Mouse (Mus musculus): ENCODE measurements around the gene Gnai2. TPM values are rescaled to one million over a fixed set of nuclear protein-coding genes. Genes with fewer than 3 reads are reported as not detected.

The Gnai2 gene
- polyA plus RNA-seq, 1 experiment from 2014 or later = 265 TPM

DNA sequence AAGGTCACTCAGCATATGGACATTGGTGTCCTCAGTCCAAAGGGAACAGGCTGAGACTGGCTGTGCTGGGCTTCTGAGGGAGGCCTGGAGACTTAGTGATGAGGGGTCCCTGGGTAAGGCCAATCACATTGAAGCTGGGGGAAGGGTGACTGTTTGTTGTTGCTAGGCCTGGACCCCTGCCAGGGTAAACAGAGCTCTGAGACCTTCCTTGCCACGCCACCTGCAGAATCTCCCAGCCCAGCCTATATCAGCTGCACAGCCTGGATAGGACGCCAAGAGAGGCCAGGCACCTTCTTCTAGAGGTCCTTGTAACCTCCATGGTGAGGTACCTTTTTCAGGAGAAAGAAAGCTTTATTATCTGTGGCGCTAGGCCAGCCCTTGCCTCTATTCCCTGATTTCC, 33.7 kb upstream of the Gnai2 start:
- H3K4me3 ChIP-seq (ENCODE audit: low read depth, low read length) = no peak overlapping the region
- H3K4me1 ChIP-seq (replicated peaks; ENCODE audit: control insufficient read depth, insufficient read depth, low read length) = peaks cover 8% of the 10 kb centered on the region
- peaks cover 22% of the 10 kb centered on the region for H3K27me3 ChIP-seq (replicated peaks; ENCODE audit: control insufficient read depth, insufficient read depth, low read length)
- no peak for ATAC-seq
- no peak overlapping the region for H3K4me2 ChIP-seq (replicated peaks; ENCODE audit: low read depth)
- H3K9me3 ChIP-seq (ENCODE audit: control insufficient read depth) = no peaks in the 10 kb centered on the region
- no peak for TF ChIP-seq CTCF (IDR thresholded peaks at IDR 0.05; ENCODE audit: low read depth)
- no peaks in the 10 kb centered on the region for H3K36me3 ChIP-seq (ENCODE audit: control insufficient read depth, insufficient read depth)
- H3K9ac ChIP-seq (ENCODE audit: low read depth, low read length) = no peak overlapping the region
- WGBS = 74% methylated on average over 3 of the region's 3 CpGs
- no peak overlapping the region for H3K27ac ChIP-seq (ENCODE audit: low read depth, low read length)

DNA sequence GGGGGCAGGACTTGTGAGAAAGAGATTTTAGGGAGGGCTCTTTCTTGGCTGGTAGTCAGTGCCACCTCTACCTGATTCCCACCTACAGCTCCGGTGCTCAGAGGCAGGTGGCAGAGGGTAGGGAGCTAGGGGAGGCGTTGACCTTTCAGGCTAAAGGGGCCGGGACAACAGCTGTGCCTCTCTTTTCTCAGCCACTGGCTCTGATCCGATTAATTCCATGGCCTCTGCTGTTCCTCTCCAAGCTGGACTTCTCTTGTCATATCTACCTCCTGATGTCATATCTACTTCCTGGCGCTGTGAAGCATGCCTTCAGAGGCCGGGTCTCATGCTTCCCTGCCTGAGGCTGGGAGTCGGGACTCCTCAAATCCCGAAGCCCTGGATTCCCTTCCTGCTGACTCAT, 32.8 kb upstream of the Gnai2 start:
- no peak overlapping the region for H3K27ac ChIP-seq (ENCODE audit: low read depth, low read length)
- 54% methylated on average over 8 of the region's 8 CpGs for WGBS
- H3K9me3 ChIP-seq (ENCODE audit: control insufficient read depth) = no peaks in the 10 kb centered on the region
- H3K4me3 ChIP-seq (ENCODE audit: low read depth, low read length) = no peak overlapping the region
- H3K27me3 ChIP-seq (replicated peaks; ENCODE audit: control insufficient read depth, insufficient read depth, low read length) = peaks cover 22% of the 10 kb centered on the region
- H3K4me1 ChIP-seq (replicated peaks; ENCODE audit: control insufficient read depth, insufficient read depth, low read length) = peaks cover 8% of the 10 kb centered on the region
- no peak overlapping the region for H3K4me2 ChIP-seq (replicated peaks; ENCODE audit: low read depth)
- ATAC-seq = no peak
- no peak for TF ChIP-seq CTCF (IDR thresholded peaks at IDR 0.05; ENCODE audit: low read depth)
- H3K9ac ChIP-seq (ENCODE audit: low read depth, low read length) = no peak overlapping the region
- no peaks in the 10 kb centered on the region for H3K36me3 ChIP-seq (ENCODE audit: control insufficient read depth, insufficient read depth)

DNA sequence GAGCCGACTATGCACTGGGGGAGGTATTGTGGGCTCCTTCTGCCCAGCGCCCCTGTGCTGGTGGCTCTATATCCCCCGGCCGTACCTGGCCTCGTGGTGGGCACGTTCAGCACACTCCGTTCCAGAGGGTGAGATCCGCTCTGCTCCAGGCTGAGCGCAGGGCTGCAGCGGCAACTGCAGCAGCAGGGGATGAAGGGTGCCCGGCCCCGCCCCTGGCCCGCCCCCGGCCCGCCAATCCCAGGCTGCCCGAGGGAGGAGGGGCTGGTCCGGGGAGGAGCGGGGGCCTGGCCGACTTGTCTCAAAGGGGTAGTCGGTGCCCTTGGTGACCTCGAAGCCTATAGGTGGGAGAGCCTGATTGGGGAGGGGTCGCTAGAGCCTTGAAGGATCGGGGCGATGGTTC, 32.1 kb upstream of the Gnai2 start:
- no peak for TF ChIP-seq CTCF (IDR thresholded peaks at IDR 0.05; ENCODE audit: low read depth)
- Histone ChIP-seq H3K4me2 (replicated peaks; ENCODE audit: low read depth) (peak overlapping the region; percentile 73), H3K4me1 (replicated peaks; ENCODE audit: control insufficient read depth, insufficient read depth, low read length) (peaks cover 8% of the 10 kb centered on the region), H3K9ac (ENCODE audit: low read depth, low read length) (peak overlapping the region; percentile 27; the same call in 1 of the 2 replicates), H3K9me3 (ENCODE audit: control insufficient read depth) (no peaks in the 10 kb centered on the region), H3K27me3 (replicated peaks; ENCODE audit: control insufficient read depth, insufficient read depth, low read length) (peaks cover 22% of the 10 kb centered on the region), H3K27ac (ENCODE audit: low read depth, low read length) (no peak overlapping the region), H3K4me3 (ENCODE audit: low read depth, low read length) (peak overlapping the region; percentile 37), H3K36me3 (ENCODE audit: control insufficient read depth, insufficient read depth) (no peaks in the 10 kb centered on the region)
- ATAC-seq = peak; percentile 57; the same call in 1 of the 2 replicates
- WGBS = under 1% methylated on average over 24 of the region's 24 CpGs

DNA sequence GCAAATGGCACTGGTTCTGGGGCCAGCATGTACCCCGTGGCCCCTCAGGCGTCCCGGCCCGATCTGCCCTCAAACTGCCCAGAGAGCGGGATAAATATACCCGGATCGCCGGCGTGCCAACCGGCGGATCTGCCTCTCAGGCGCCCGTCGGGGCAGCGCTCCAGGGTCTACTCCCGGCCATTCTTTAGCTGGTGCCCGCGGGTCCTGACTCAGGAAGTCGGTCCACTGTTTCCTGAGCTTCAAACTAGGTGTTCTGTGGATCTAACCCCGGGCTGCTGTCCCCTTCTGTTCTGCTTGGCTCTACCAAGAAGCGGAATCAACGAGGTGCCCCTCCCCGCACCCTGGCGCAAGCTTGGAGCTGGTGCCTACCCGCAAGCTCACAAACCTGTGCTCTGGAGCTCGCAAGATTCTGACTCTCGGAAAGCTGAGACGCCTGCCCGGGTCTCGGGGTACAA, 31.6 kb upstream of the Gnai2 start:
- H3K36me3 ChIP-seq (ENCODE audit: control insufficient read depth, insufficient read depth) = no peaks in the 10 kb centered on the region
- ATAC-seq = peak; percentile 19; the same call in 1 of the 2 replicates
- peak overlapping the region; percentile 73 for H3K4me2 ChIP-seq (replicated peaks; ENCODE audit: low read depth)
- H3K4me1 ChIP-seq (replicated peaks; ENCODE audit: control insufficient read depth, insufficient read depth, low read length) = peaks cover 8% of the 10 kb centered on the region
- WGBS = 2% methylated on average over 30 of the region's 30 CpGs
- H3K4me3 ChIP-seq (ENCODE audit: low read depth, low read length) = peak overlapping the region; percentile 37
- H3K27ac ChIP-seq (ENCODE audit: low read depth, low read length) = no peak overlapping the region
- peaks cover 22% of the 10 kb centered on the region for H3K27me3 ChIP-seq (replicated peaks; ENCODE audit: control insufficient read depth, insufficient read depth, low read length)
- H3K9ac ChIP-seq (ENCODE audit: low read depth, low read length) = peak overlapping the region; percentile 27; the same call in 1 of the 2 replicates
- no peak for TF ChIP-seq CTCF (IDR thresholded peaks at IDR 0.05; ENCODE audit: low read depth)
- no peaks in the 10 kb centered on the region for H3K9me3 ChIP-seq (ENCODE audit: control insufficient read depth)

DNA sequence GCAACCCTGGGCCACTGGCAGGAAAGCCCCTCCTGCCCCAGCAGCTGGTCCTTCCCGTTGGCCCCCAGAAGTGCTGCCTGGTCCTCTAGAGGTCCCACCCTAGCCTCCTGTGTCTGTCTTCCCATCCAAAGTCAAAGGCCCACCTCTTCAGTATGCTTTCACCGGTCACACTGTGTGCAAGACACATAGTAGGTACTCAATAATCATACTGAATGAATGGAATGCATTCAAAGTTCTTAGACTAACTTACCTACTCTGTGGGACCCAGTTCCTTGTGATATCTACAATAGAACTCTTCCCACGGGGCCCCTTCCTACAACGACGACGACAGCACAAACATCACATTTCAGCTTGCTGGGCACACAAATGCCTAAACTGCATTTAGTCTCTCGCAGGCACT, 30.1 kb upstream of the Gnai2 start:
- WGBS = 87% methylated on average over 7 of the region's 7 CpGs
- no peak overlapping the region for H3K4me2 ChIP-seq (replicated peaks; ENCODE audit: low read depth)
- H3K4me1 ChIP-seq (replicated peaks; ENCODE audit: control insufficient read depth, insufficient read depth, low read length) = peaks cover 11% of the 10 kb centered on the region
- no peak for ATAC-seq
- no peaks in the 10 kb centered on the region for H3K9me3 ChIP-seq (ENCODE audit: control insufficient read depth)
- no peak overlapping the region for H3K27ac ChIP-seq (ENCODE audit: low read depth, low read length)
- no peak for TF ChIP-seq CTCF (IDR thresholded peaks at IDR 0.05; ENCODE audit: low read depth)
- H3K9ac ChIP-seq (ENCODE audit: low read depth, low read length) = no peak overlapping the region
- no peaks in the 10 kb centered on the region for H3K36me3 ChIP-seq (ENCODE audit: control insufficient read depth, insufficient read depth)
- H3K4me3 ChIP-seq (ENCODE audit: low read depth, low read length) = no peak overlapping the region
- H3K27me3 ChIP-seq (replicated peaks; ENCODE audit: control insufficient read depth, insufficient read depth, low read length) = peaks cover 22% of the 10 kb centered on the region

DNA sequence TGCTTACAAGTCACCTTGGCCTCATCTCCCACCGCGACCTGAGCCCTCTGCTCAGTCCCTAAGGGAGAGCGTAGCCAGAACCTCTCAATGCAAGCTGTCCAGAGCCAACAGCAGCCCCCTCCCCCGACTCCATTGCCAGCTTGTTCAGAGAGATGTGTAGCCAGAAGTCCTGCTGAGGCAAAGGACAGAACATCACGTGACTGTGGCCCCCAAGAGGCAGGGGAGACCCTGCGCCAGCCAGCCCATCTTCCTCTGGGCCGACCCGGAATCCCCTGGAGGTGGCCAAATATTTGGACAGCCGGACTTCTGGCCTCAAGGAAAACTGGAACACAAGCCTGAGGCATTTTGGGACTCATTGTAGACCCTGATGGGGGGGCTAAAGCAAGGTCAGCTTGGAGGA, 28.4 kb upstream of the Gnai2 start:
- no peak for ATAC-seq
- peaks cover 22% of the 10 kb centered on the region for H3K27me3 ChIP-seq (replicated peaks; ENCODE audit: control insufficient read depth, insufficient read depth, low read length)
- H3K4me2 ChIP-seq (replicated peaks; ENCODE audit: low read depth) = no peak overlapping the region
- no peaks in the 10 kb centered on the region for H3K36me3 ChIP-seq (ENCODE audit: control insufficient read depth, insufficient read depth)
- TF ChIP-seq CTCF (IDR thresholded peaks at IDR 0.05; ENCODE audit: low read depth) = no peak
- H3K9me3 ChIP-seq (ENCODE audit: control insufficient read depth) = no peaks in the 10 kb centered on the region
- WGBS = 71% methylated on average over 9 of the region's 9 CpGs
- H3K9ac ChIP-seq (ENCODE audit: low read depth, low read length) = no peak overlapping the region
- no peak overlapping the region for H3K27ac ChIP-seq (ENCODE audit: low read depth, low read length)
- no peak overlapping the region for H3K4me3 ChIP-seq (ENCODE audit: low read depth, low read length)
- H3K4me1 ChIP-seq (replicated peaks; ENCODE audit: control insufficient read depth, insufficient read depth, low read length) = peaks cover 11% of the 10 kb centered on the region

DNA sequence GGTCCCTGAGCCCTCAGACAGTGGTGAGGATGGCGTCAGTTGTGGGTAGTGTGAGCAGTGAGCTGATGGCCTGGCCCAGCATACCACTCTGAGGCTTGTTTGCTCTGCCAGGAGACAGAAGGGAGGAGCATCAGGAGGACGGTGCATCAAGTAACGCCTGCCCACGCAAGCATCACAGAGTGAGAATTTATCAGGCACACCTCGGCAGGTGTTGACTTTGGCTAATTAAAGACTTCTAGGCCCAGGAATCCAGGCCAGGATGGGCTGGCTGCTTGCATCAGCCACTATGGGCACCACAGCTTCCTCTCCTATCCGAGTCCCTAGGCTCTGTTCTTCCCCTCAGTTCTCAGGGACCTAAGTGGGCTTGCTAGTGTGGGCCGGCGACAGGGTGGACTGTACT, 27.2 kb upstream of the Gnai2 start:
- peaks cover 16% of the 10 kb centered on the region for H3K27me3 ChIP-seq (replicated peaks; ENCODE audit: control insufficient read depth, insufficient read depth, low read length)
- H3K9ac ChIP-seq (ENCODE audit: low read depth, low read length) = no peak overlapping the region
- H3K9me3 ChIP-seq (ENCODE audit: control insufficient read depth) = no peaks in the 10 kb centered on the region
- no peak overlapping the region for H3K4me3 ChIP-seq (ENCODE audit: low read depth, low read length)
- no peak for TF ChIP-seq CTCF (IDR thresholded peaks at IDR 0.05; ENCODE audit: low read depth)
- H3K4me2 ChIP-seq (replicated peaks; ENCODE audit: low read depth) = no peak overlapping the region
- 85% methylated on average over 8 of the region's 8 CpGs for WGBS
- no peaks in the 10 kb centered on the region for H3K36me3 ChIP-seq (ENCODE audit: control insufficient read depth, insufficient read depth)
- H3K4me1 ChIP-seq (replicated peaks; ENCODE audit: control insufficient read depth, insufficient read depth, low read length) = peaks cover 14% of the 10 kb centered on the region
- no peak overlapping the region for H3K27ac ChIP-seq (ENCODE audit: low read depth, low read length)
- no peak for ATAC-seq

Measured in intestine, postnatal 0 days (tissue).